Mouse (Mus musculus): ENCODE measurements around the gene Tenm3. TPM values are rescaled to one million over a fixed set of nuclear protein-coding genes. Genes with fewer than 3 reads are reported as not detected.

Gene Tenm3
- polyA plus RNA-seq, 1 experiment from 2014 or later: 23.4 TPM

DNA sequence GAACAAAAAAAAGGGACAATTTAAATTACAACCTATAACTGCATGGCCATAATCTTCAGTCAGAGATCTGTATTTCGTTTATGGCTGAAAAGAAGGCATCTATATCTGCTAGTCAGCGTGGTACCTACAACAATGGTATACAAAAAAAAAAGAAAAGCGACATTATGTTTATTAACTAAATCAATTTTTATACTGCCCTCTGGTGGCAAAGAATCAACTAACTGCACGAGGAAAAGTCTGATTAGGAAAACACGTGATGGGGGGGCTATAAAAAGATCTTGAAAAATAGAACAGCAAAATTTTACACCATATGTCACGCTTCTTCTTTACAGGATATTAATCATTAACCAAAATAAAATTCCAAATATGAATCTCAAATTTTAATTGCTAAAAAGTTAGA, 316.3 kb downstream of the Tenm3 start:
- Histone ChIP-seq H3K36me3 (no peaks in the 10 kb centered on the region), H3K27ac (replicated peaks) (no peak overlapping the region), H3K9ac (replicated peaks) (no peak overlapping the region), H3K27me3 (no peaks in the 10 kb centered on the region), H3K4me3 (no peak overlapping the region), H3K9me3 (no peaks in the 10 kb centered on the region), H3K4me1 (no peaks in the 10 kb centered on the region; the same call in 1 of the 2 replicates), H3K4me2 (replicated peaks) (no peak overlapping the region)
- WGBS: 27% methylated on average over 6 of the region's 6 CpGs
- no peak for ATAC-seq (replicated peaks)

- Histone ChIP-seq H3K4me3 (no peak overlapping the region), H3K27me3 (no peaks in the 10 kb centered on the region), H3K27ac (replicated peaks) (no peak overlapping the region), H3K9ac (replicated peaks) (no peak overlapping the region), H3K36me3 (no peaks in the 10 kb centered on the region), H3K9me3 (no peaks in the 10 kb centered on the region), H3K4me1 (peaks cover 10% of the 10 kb centered on the region), H3K4me2 (replicated peaks) (no peak overlapping the region)
- WGBS: 89% methylated on average over 4 of the region's 4 CpGs
- peak; percentile 61 for ATAC-seq (replicated peaks)
Observed at GRCm38 (mm10) chr8:48522536-48523123, 321.1 kb downstream of the Tenm3 start.

GRCm38 (mm10) chr8:48522004-48522403, 321.7 kb downstream of the Tenm3 start:
- Histone ChIP-seq H3K27me3 (no peaks in the 10 kb centered on the region), H3K36me3 (no peaks in the 10 kb centered on the region), H3K9me3 (no peaks in the 10 kb centered on the region), H3K27ac (replicated peaks) (no peak overlapping the region), H3K4me1 (peaks cover 10% of the 10 kb centered on the region), H3K4me3 (no peak overlapping the region), H3K9ac (replicated peaks) (no peak overlapping the region), H3K4me2 (replicated peaks) (no peak overlapping the region)
- ATAC-seq (replicated peaks): peak; percentile 61; the same call in 1 of the 2 replicates
- 35% methylated on average over 8 of the region's 8 CpGs for WGBS

DNA sequence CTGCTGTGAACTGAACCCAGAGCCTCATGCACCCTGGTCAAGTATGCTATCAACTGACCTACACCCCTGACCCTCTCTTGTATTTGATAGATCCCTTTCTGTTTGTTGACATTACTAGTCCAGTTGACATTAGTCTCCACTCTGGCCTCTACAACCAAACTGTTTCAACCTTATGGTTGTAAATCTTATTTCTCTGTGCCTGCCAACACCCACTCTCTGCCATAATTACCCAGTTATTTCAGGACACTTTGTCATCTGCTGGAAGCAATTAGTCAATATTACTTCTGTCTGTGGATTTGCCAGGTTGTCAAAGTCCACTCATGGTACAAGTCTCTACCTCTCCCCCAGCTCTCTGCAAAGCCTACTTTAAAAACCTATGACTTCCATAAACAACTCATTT, 326.3 kb downstream of the Tenm3 start:
- H3K27me3 ChIP-seq: no peaks in the 10 kb centered on the region
- no peak for ATAC-seq (replicated peaks)

DNA sequence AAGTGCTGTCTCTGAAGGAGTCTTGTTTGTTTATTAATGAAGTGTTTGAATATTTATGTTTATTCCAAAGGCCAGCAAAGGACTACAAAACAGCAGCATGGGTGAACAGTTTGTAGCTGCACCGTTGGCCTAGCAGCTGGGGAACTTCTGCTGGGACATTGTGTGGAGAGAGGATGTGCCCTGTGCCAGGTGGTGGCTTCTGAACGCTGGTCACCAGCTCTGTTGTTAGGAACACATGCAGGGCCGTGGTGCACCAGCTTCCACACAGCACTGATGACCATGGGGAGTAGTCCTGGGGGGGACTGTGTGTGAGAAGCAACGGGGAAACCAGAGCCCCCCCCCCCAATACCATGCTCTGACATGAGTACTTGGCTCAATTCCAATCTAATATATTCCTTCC, 329.5 kb downstream of the Tenm3 start:
- H3K4me3 ChIP-seq: no peak overlapping the region
- peaks cover 2% of the 10 kb centered on the region for H3K4me1 ChIP-seq
- no peak overlapping the region for H3K9ac ChIP-seq (replicated peaks)
- WGBS: 78% methylated on average over 4 of the region's 4 CpGs
- H3K36me3 ChIP-seq: no peaks in the 10 kb centered on the region
- ATAC-seq (replicated peaks): no peak
- no peaks in the 10 kb centered on the region for H3K27me3 ChIP-seq
- H3K9me3 ChIP-seq: no peaks in the 10 kb centered on the region
- no peak overlapping the region for H3K4me2 ChIP-seq (replicated peaks)
- no peak overlapping the region for H3K27ac ChIP-seq (replicated peaks)

More for the DNA sequence above, 326.3 kb downstream of the Tenm3 start:
- Histone ChIP-seq H3K4me3 (no peak overlapping the region), H3K27ac (replicated peaks) (no peak overlapping the region), H3K9ac (replicated peaks) (no peak overlapping the region), H3K4me1 (peaks cover 10% of the 10 kb centered on the region), H3K9me3 (no peaks in the 10 kb centered on the region), H3K36me3 (no peaks in the 10 kb centered on the region), H3K4me2 (replicated peaks) (no peak overlapping the region)

DNA sequence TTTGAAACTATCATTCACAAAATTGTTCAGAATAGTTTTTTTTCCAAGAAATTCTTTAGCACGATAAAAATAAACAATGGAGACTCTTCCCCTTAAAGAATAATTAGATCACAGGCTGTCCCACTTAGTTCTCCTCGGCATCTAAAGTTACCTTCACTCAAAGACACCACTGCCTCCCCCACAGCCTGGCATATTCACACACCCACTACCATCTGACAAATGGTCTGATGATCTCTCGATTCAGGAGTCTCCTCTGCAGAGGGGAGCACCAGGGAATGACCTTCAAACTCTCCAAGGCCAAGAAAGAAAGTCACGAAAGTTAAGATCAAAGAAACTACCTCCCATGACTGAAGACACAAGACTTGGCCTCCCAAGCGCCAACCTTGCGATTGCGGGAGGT, 329.9 kb downstream of the Tenm3 start:
- no peak overlapping the region for H3K9ac ChIP-seq (replicated peaks)
- H3K4me2 ChIP-seq (replicated peaks): no peak overlapping the region
- H3K27me3 ChIP-seq: no peaks in the 10 kb centered on the region
- no peak overlapping the region for H3K27ac ChIP-seq (replicated peaks)
- 97% methylated on average over 7 of the region's 7 CpGs for WGBS
- peaks cover 7% of the 10 kb centered on the region for H3K4me1 ChIP-seq
- H3K4me3 ChIP-seq: no peak overlapping the region
- no peak for ATAC-seq (replicated peaks)
- no peaks in the 10 kb centered on the region for H3K36me3 ChIP-seq
- no peaks in the 10 kb centered on the region for H3K9me3 ChIP-seq

GRCm38 (mm10) chr8:48511546-48511945, 332.2 kb downstream of the Tenm3 start:
- 73% methylated on average over 12 of the region's 12 CpGs for WGBS
- Histone ChIP-seq H3K4me2 (replicated peaks) (peak overlapping the region; percentile 7; the same call in 1 of the 2 replicates), H3K27ac (replicated peaks) (peak overlapping the region; percentile 51), H3K9ac (replicated peaks) (no peak overlapping the region), H3K4me3 (no peak overlapping the region), H3K4me1 (peaks cover 18% of the 10 kb centered on the region), H3K27me3 (no peaks in the 10 kb centered on the region), H3K9me3 (no peaks in the 10 kb centered on the region), H3K36me3 (no peaks in the 10 kb centered on the region)
- ATAC-seq (replicated peaks): no peak

GRCm38 (mm10) chr8:48511137-48511536, 332.6 kb downstream of the Tenm3 start:
- peak overlapping the region; percentile 51 for H3K27ac ChIP-seq (replicated peaks)
- H3K9ac ChIP-seq (replicated peaks): no peak overlapping the region
- peaks cover 18% of the 10 kb centered on the region for H3K4me1 ChIP-seq
- no peak for ATAC-seq (replicated peaks)
- H3K4me3 ChIP-seq: no peak overlapping the region
- no peaks in the 10 kb centered on the region for H3K9me3 ChIP-seq
- H3K27me3 ChIP-seq: no peaks in the 10 kb centered on the region
- WGBS: 70% methylated on average over 14 of the region's 14 CpGs
- peak overlapping the region; percentile 7; the same call in 1 of the 2 replicates for H3K4me2 ChIP-seq (replicated peaks)
- H3K36me3 ChIP-seq: no peaks in the 10 kb centered on the region

- Histone ChIP-seq H3K36me3 (no peaks in the 10 kb centered on the region), H3K27me3 (no peaks in the 10 kb centered on the region), H3K4me3 (peak overlapping the region; percentile 36), H3K9me3 (no peaks in the 10 kb centered on the region), H3K4me1 (peaks cover 18% of the 10 kb centered on the region), H3K9ac (replicated peaks) (peak overlapping the region; percentile 40), H3K27ac (replicated peaks) (peak overlapping the region; percentile 28; the same call in 1 of the 2 replicates), H3K4me2 (replicated peaks) (peak overlapping the region; percentile 52)
- 24% methylated on average over 29 of the region's 29 CpGs for WGBS
- ATAC-seq (replicated peaks): peak; percentile 76
Observed at GRCm38 (mm10) chr8:48508641-48509599, 334.8 kb downstream of the Tenm3 start.

GRCm38 (mm10) chr8:48507719-48508501, 335.8 kb downstream of the Tenm3 start:
- no peak for ATAC-seq (replicated peaks)
- H3K4me2 ChIP-seq (replicated peaks): peak overlapping the region; percentile 52; the same call in 1 of the 2 replicates

GRCm38 (mm10) chr8:48492491-48492890, 351.3 kb downstream of the Tenm3 start:
- H3K36me3 ChIP-seq: no peaks in the 10 kb centered on the region
- no peak overlapping the region for H3K9ac ChIP-seq (replicated peaks)
- H3K4me2 ChIP-seq (replicated peaks): no peak overlapping the region
- 72% methylated on average over 5 of the region's 5 CpGs for WGBS
- H3K4me1 ChIP-seq: peaks cover 26% of the 10 kb centered on the region
- no peak overlapping the region for H3K4me3 ChIP-seq
- H3K9me3 ChIP-seq: no peaks in the 10 kb centered on the region
- H3K27me3 ChIP-seq: no peaks in the 10 kb centered on the region
- no peak; the same call in 1 of the 2 replicates for ATAC-seq (replicated peaks)
- no peak overlapping the region for H3K27ac ChIP-seq (replicated peaks)

More at GRCm38 (mm10) chr8:48507719-48508501, 335.8 kb downstream of the Tenm3 start:
- H3K27ac ChIP-seq (replicated peaks): no peak overlapping the region
- no peak overlapping the region for H3K9ac ChIP-seq (replicated peaks)
- 57% methylated on average over 10 of the region's 10 CpGs for WGBS
- peaks cover 18% of the 10 kb centered on the region for H3K4me1 ChIP-seq
- H3K27me3 ChIP-seq: no peaks in the 10 kb centered on the region
- H3K9me3 ChIP-seq: no peaks in the 10 kb centered on the region
- H3K4me3 ChIP-seq: no peak overlapping the region
- H3K36me3 ChIP-seq: no peaks in the 10 kb centered on the region
